34 mouse cellular contexts compared by ENCODE assay signal in genomic region chr9:43003881-43004280, GRCm38 (mm10). TPM values are rescaled to one million over a fixed set of nuclear protein-coding genes. Genes with fewer than 3 reads are reported as not detected.
DNase-seq lines count a peak whose midpoint lies in the region; ATAC-seq and TF ChIP-seq lines count a peak whose summit lies in the region.
"Had no signal": no experiment of that assay in that cellular context is flagged by ENCODE, and none has a peak within 500 bp of the region (broad histone marks: within the 10 kb centered on the region; RNA-seq: fewer than 3 reads in every experiment).

No protein-coding gene starts in this region.

- no peak overlapping the region for H3K9ac ChIP-seq in lung, embryonic 14.5 days
- no peak overlapping the region for H3K9ac ChIP-seq in intestine, postnatal 0 days (ENCODE audit: low read depth, low read length)
- H3K9ac ChIP-seq: embryonic facial prominence, embryonic 13.5 days; forebrain, embryonic 13.5 days; hindbrain, embryonic 14.5 days had no signal

- TF ChIP-seq CTCF in lung, embryonic 14.5 days (IDR thresholded peaks at IDR 0.05; ENCODE audit: low read depth) = no peak
- TF ChIP-seq CTCF in lung, adult 2 months (IDR thresholded peaks at IDR 0.05; ENCODE audit: insufficient read depth, low read length) = no peak
- TF ChIP-seq CTCF in intestine, postnatal 0 days (IDR thresholded peaks at IDR 0.05; ENCODE audit: low read depth) = no peak

- H3K4me3 ChIP-seq in lung, embryonic 14.5 days (ENCODE audit: low read depth, low read length) = no peak overlapping the region
- no peak overlapping the region for H3K4me3 ChIP-seq in lung, adult 2 months (replicated peaks; ENCODE audit: extremely low read depth, low read depth, low read length)
- no peak overlapping the region for H3K4me3 ChIP-seq in intestine, postnatal 0 days (ENCODE audit: low read depth, low read length)
- H3K4me3 ChIP-seq: embryonic facial prominence, embryonic 10.5 days; embryonic facial prominence, embryonic 13.5 days; erythroblast, embryonic 14.5 days; forebrain, embryonic 10.5 days; forebrain, embryonic 13.5 days; gastrocnemius, adult 2 months; hindbrain, embryonic 10.5 days had no signal

- no peaks in the 10 kb centered on the region for H3K4me1 ChIP-seq in lung, embryonic 14.5 days (ENCODE audit: insufficient read depth)
- H3K4me1 ChIP-seq in lung, adult 2 months (ENCODE audit: control insufficient read depth, insufficient read depth, low read length) = no peaks in the 10 kb centered on the region; the same call in 1 of the 2 replicates
- H3K4me1 ChIP-seq in intestine, postnatal 0 days (replicated peaks; ENCODE audit: control insufficient read depth, insufficient read depth, low read length) = no peaks in the 10 kb centered on the region
- H3K4me1 ChIP-seq: embryonic facial prominence, embryonic 10.5 days; embryonic facial prominence, embryonic 13.5 days; forebrain, embryonic 10.5 days; forebrain, embryonic 13.5 days; hindbrain, embryonic 10.5 days had no signal

- H3K4me2 ChIP-seq in lung, embryonic 14.5 days = no peak overlapping the region
- H3K4me2 ChIP-seq in intestine, postnatal 0 days (replicated peaks; ENCODE audit: low read depth) = no peak overlapping the region
- H3K4me2 ChIP-seq: embryonic facial prominence, embryonic 13.5 days; forebrain, embryonic 13.5 days; heart, embryonic 11.5 days; hindbrain, embryonic 14.5 days had no signal

- no peak overlapping the region for H3K27ac ChIP-seq in lung, embryonic 14.5 days (ENCODE audit: low read depth)
- H3K27ac ChIP-seq in intestine, postnatal 0 days (ENCODE audit: low read depth, low read length) = no peak overlapping the region
- H3K27ac ChIP-seq: embryonic facial prominence, embryonic 10.5 days; embryonic facial prominence, embryonic 13.5 days; forebrain, embryonic 10.5 days; forebrain, embryonic 13.5 days; gastrocnemius, adult 2 months; hindbrain, embryonic 10.5 days; hindbrain, embryonic 14.5 days; hindbrain, postnatal 0 days had no signal

- peaks cover 81% of the 10 kb centered on the region for H3K36me3 ChIP-seq in lung, embryonic 14.5 days (ENCODE audit: insufficient read depth)
- peaks cover 38% of the 10 kb centered on the region for H3K36me3 ChIP-seq in intestine, postnatal 0 days (ENCODE audit: control insufficient read depth, insufficient read depth)

- no peak for ATAC-seq in lung, embryonic 14.5 days (ENCODE audit: insufficient read depth)
- peak; percentile 49; the same call in 1 of the 2 replicates for ATAC-seq in intestine, postnatal 0 days
- no peak for ATAC-seq in monocyte, adult 5-6 weeks (replicated peaks; ENCODE audit: insufficient number of reproducible peaks, low FRiP score, low TSS enrichment, poor library complexity, severe bottlenecking)
- ATAC-seq: forebrain, embryonic 13.5 days; forebrain, embryonic 16.5 days; hindbrain, postnatal 0 days; inflammation-experienced regulatory T-cells, adult 6 months; Patski had no signal

- no peak for TF ChIP-seq POLR2A in lung, adult 2 months (IDR thresholded peaks at IDR 0.05; ENCODE audit: borderline replicate concordance, extremely low read depth, low read depth, low read length)

- no peaks in the 10 kb centered on the region for H3K9me3 ChIP-seq in lung, embryonic 14.5 days (ENCODE audit: low read depth, low read length)
- H3K9me3 ChIP-seq in intestine, postnatal 0 days (ENCODE audit: control insufficient read depth) = no peaks in the 10 kb centered on the region
- H3K9me3 ChIP-seq: embryonic facial prominence, embryonic 13.5 days; forebrain, embryonic 13.5 days; G1E; hindbrain, embryonic 10.5 days had no signal

- 29% methylated on average over 5 of the region's 5 CpGs for WGBS in lung, embryonic 14.5 days
- 58% methylated on average over 5 of the region's 5 CpGs for WGBS in lung, adult 2 months
- WGBS in intestine, postnatal 0 days = 43% methylated on average over 5 of the region's 5 CpGs

- DNase-seq in lung, embryonic 14.5 days = peak; percentile 55
- DNase-seq in lung, adult 2 months = no peak
- peak; percentile 62 for DNase-seq in fat pad, adult 2 months (ENCODE audit: extremely low read depth, low read depth, low spot score)
- DNase-seq in gonadal fat pad, adult 2 months (ENCODE audit: low read depth) = peak; percentile 47
- DNase-seq in thymus, postnatal 10 days (ENCODE audit: low spot score in 2 of 2) = no peak
- DNase-seq: adrenal gland, adult 2 months; adrenal gland, postnatal 14 days; B cell, adult 2 months; cerebellum, adult 11 months; cerebellum, adult 2 months; cerebellum, adult 9-11 months; cerebellum, postnatal 25 days; embryo, embryonic 11 days; gastrocnemius, adult 2 months; gastrocnemius, postnatal 14 days; heart, postnatal 36 days had no signal

- no peaks in the 10 kb centered on the region for H3K27me3 ChIP-seq in lung, embryonic 14.5 days (ENCODE audit: insufficient read depth, low read length)
- H3K27me3 ChIP-seq in intestine, postnatal 0 days (replicated peaks; ENCODE audit: control insufficient read depth, insufficient read depth, low read length) = peaks cover 18% of the 10 kb centered on the region; the same call in 1 of the 2 replicates
- H3K27me3 ChIP-seq: CH12.LX; embryonic facial prominence, embryonic 13.5 days; forebrain, embryonic 13.5 days; Patski had no signal

RNA-seq across cellular contexts. Expression of gene Grik4, which starts 59.6 kb away (rescaled TPM):
- polyA plus RNA-seq in lung, embryonic 14.5 days (2014; fragmentation: Nextera tagmentation; extraction: Ambion mirVana) = 1.6 and 2.2 TPM in 2 replicates
- polyA plus RNA-seq in lung, adult 2 months (2012; rRNA removed) = 0.31 and 0.93 TPM in 2 replicates
- polyA plus RNA-seq in gonadal fat pad, adult 2 months (2012; rRNA removed) = 0.90 and 1.1 TPM in 2 replicates
- 0.63 and 0.68 TPM in 2 replicates for polyA plus RNA-seq in intestine, postnatal 0 days (2015; fragmentation: Nextera tagmentation; extraction: Ambion mirVana)
- total RNA-seq in monocyte, adult 5-6 weeks (2017) = not detected in 3 replicates
- total RNA-seq: CH12.LX; common myeloid progenitor, adult 5-6 weeks; heart, adult 8-10 months had no signal
- polyA plus RNA-seq: erythroblast, embryonic 14.5 days; G1E had no signal

Comparison
In these comparisons a context has a peak if more than half of its experiments do, and no peak if none do; other contexts are left out.
1. DNase-seq: peak in lung, embryonic 14.5 days (single experiment), fat pad, adult 2 months (single experiment) and gonadal fat pad, adult 2 months (single experiment); none in lung, adult 2 months (single experiment) and thymus, postnatal 10 days (0 of 2).